Mouse (Mus musculus) lung, postnatal 0 days (tissue): ENCODE results near the gene Prrg2.

Source experiments
- CTCF ChIP-seq: IDR thresholded peaks from 2 replicates; pipeline ENCODE4 v1.5.1; 2016; ENCODE audit warnings: antibody characterized with exemption, mild to moderate bottlenecking
- EP300 ChIP-seq: IDR thresholded peaks from 2 replicates; pipeline ENCODE4 v1.6.1; 2016; ENCODE audit warnings: antibody characterized with exemption, mild to moderate bottlenecking, control low read depth

DNA sequence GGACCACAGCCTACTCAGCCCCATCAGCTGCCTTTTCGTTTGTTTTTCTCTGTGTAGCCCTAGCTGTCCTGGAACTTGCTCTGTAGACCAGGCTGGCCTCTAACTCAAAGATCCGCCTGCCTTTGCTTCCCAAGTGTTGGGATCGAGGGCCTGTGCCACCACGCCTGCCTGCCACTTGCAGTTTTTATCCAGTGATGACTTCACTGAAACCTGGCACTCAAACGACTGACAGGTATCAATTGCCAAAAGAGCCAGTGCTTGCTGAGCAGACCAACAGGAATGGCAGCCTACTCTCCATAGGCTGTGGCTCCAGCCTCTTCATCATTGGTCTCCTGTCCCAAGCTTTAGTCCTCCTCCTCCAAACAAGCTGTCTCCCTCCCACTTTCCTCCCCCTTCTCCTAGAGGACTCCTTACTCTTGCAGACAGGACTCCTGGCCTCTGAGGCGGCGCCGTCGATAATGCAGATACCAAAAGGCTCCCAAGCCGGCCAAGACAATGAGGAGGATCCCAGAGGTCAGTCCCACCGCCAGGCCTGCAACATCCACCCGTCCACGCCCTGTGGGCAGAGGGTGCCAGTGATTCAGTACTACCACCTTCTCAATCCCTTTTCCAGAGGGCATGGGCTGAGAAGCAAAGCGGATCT, 6.0 kb downstream of the Prrg2 start:
- TF ChIP-seq CTCF (no peak), EP300 (no peak)
